Mouse (Mus musculus) ES-Bruce4 (cell line): ENCODE measurements around the gene Trmt10a.

Experiments used
- CTCF ChIP-seq: IDR thresholded peaks from one replicate; pipeline ENCODE4 v1.8.1; 2011; ENCODE audit warnings: low read depth, low read length
- POLR2A ChIP-seq: IDR thresholded peaks from one replicate; pipeline ENCODE4 v1.8.1; 2011; ENCODE audit warnings: low read length; ENCODE audit not compliant: insufficient read depth

- no peak for TF ChIP-seq CTCF
- no peak for TF ChIP-seq POLR2A
Observed at GRCm38 (mm10) chr3:138183371-138183770, 40.1 kb downstream of the Trmt10a start.
